Mouse (Mus musculus) intestine, embryonic 16.5 days (tissue): ENCODE measurements around the gene Grb2. TPM values are rescaled to one million over a fixed set of nuclear protein-coding genes. Genes with fewer than 3 reads are reported as not detected.
A peak's percentile ranks its signal among the peaks of the same experiment; 100 is the strongest.

Source experiments
- ATAC-seq: fragments of 200-750 bp; cut with Nextera tagmentation; 2 replicates; pipeline ENCODE4 v1.8.0; 2017; ENCODE audit warnings: moderate TSS enrichment, moderate library complexity
- H3K27ac ChIP-seq: fragments of 300-500 bp; sonication (generic); 2 replicates; pipeline ENCODE4 v1.5.1; 2014; ENCODE audit warnings: mild to moderate bottlenecking, low read length
- H3K27me3 ChIP-seq: fragments of 300-500 bp; sonication (generic); replicated peaks from 2 replicates; pipeline ENCODE4 v1.6.1; 2014; ENCODE audit warnings: low read length, control low read depth, mixed read lengths; ENCODE audit not compliant: control insufficient read depth, insufficient read depth
- H3K36me3 ChIP-seq: fragments of 300-500 bp; sonication (generic); 2 replicates; pipeline ENCODE4 v1.6.1; 2014; ENCODE audit warnings: low read length, control low read depth; ENCODE audit not compliant: control insufficient read depth, insufficient read depth
- H3K4me1 ChIP-seq: fragments of 300-500 bp; sonication (generic); 2 replicates; pipeline ENCODE4 v1.6.1; 2014; ENCODE audit warnings: low read length, control low read depth, mixed read lengths; ENCODE audit not compliant: control insufficient read depth, insufficient read depth
- H3K4me2 ChIP-seq: fragments of 300-500 bp; sonication (generic); 2 replicates; pipeline ENCODE4 v1.6.1; 2014; ENCODE audit warnings: low read depth, low read length, control low read depth
- H3K4me3 ChIP-seq: fragments of 300-500 bp; sonication (generic); 2 replicates; pipeline ENCODE4 v1.5.1; 2014; ENCODE audit warnings: mild to moderate bottlenecking, low read length
- H3K9ac ChIP-seq: fragments of 300-500 bp; sonication (generic); 2 replicates; pipeline ENCODE4 v1.6.1; 2014; ENCODE audit warnings: low read depth, low read length
- H3K9me3 ChIP-seq: fragments of 300-500 bp; sonication (generic); 2 replicates; pipeline ENCODE4 v1.6.1; 2016; ENCODE audit warnings: low read length, control low read depth; ENCODE audit not compliant: control insufficient read depth
- WGBS: fragments of 180-500 bp; shearing (Covaris S2); extraction: QIAGEN DNeasy Blood & Tissue Kit; methylation state at CpG from one replicate; pipeline ENCODE4 v1.1.7; 2014; 5-methylcytosine and 5-hydroxymethylcytosine counted together
- polyA plus RNA-seq: library from polyadenylated mRNA; unstranded; fragments of >200 nt; fragmentation: Nextera tagmentation; extraction: Ambion mirVana; gene quantifications from 2 replicates; pipeline ENCODE4 v1.2.1, GENCODE M21; 2015

Grb2 gene
- polyA plus RNA-seq, 1 experiment from 2014 or later = 67.1 TPM

GRCm38 (mm10) chr11:115612059-115612409 lies 96.4 kb downstream of the Grb2 start:
- peaks cover 6% of the 10 kb centered on the region for H3K36me3 ChIP-seq
- H3K9ac ChIP-seq = peak overlapping the region; percentile 80
- peak overlapping the region; percentile 96 for H3K27ac ChIP-seq
- no peaks in the 10 kb centered on the region for H3K27me3 ChIP-seq
- WGBS = 2% methylated on average over 13 of the region's 13 CpGs
- H3K4me1 ChIP-seq = peaks cover 15% of the 10 kb centered on the region
- ATAC-seq = peak; percentile 37
- peak overlapping the region; percentile 69 for H3K4me3 ChIP-seq
- peak overlapping the region; percentile 90 for H3K4me2 ChIP-seq
- no peaks in the 10 kb centered on the region for H3K9me3 ChIP-seq

GRCm38 (mm10) chr11:115611173-115611572 lies 97.2 kb downstream of the Grb2 start:
- Histone ChIP-seq H3K27ac (0 out of 2 replicates have a peak overlapping the region, but pooled peaks have one; percentile 96), H3K9ac (peak overlapping the region; percentile 80; the same call in 1 of the 2 replicates), H3K4me3 (no peak overlapping the region), H3K9me3 (no peaks in the 10 kb centered on the region), H3K27me3 (no peaks in the 10 kb centered on the region), H3K4me2 (no peak overlapping the region), H3K4me1 (peaks cover 15% of the 10 kb centered on the region), H3K36me3 (peaks cover 12% of the 10 kb centered on the region)
- 66% methylated on average over 6 of the region's 6 CpGs for WGBS
- ATAC-seq = no peak

DNA sequence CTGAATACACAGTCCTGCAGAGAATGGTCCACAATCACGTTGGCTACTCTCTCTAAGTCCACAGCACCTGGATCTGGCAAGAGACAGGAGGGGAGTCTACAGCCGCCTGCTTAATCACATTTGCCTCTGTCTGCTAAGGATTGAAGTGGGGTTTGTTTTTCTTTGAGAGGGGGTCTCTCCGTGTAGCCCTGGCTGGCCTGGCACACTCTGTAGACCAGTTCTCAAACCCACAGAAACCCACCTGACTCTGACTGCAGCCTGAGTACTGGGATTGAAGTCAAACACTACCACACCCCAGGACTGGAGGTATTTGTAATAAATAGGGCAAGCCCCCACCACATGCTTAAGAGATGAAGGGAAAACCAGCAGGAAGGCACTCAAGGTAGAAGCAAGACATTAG lies 98.8 kb downstream of the Grb2 start:
- Histone ChIP-seq H3K4me2 (no peak overlapping the region), H3K27ac (no peak overlapping the region), H3K4me3 (no peak overlapping the region), H3K9me3 (no peaks in the 10 kb centered on the region), H3K4me1 (peaks cover 22% of the 10 kb centered on the region), H3K36me3 (peaks cover 16% of the 10 kb centered on the region), H3K27me3 (no peaks in the 10 kb centered on the region), H3K9ac (no peak overlapping the region)
- WGBS = 67% methylated on average over 3 of the region's 3 CpGs
- ATAC-seq = no peak

- Histone ChIP-seq H3K27ac (no peak overlapping the region), H3K4me3 (no peak overlapping the region), H3K9me3 (no peaks in the 10 kb centered on the region), H3K4me1 (peaks cover 20% of the 10 kb centered on the region), H3K27me3 (no peaks in the 10 kb centered on the region), H3K36me3 (peaks cover 16% of the 10 kb centered on the region), H3K9ac (no peak overlapping the region), H3K4me2 (no peak overlapping the region)
- no peak for ATAC-seq
- WGBS = 77% methylated on average over 23 of the region's 23 CpGs
These were observed 99.7 kb downstream of the Grb2 start for GRCm38 (mm10) chr11:115608421-115609399.

DNA sequence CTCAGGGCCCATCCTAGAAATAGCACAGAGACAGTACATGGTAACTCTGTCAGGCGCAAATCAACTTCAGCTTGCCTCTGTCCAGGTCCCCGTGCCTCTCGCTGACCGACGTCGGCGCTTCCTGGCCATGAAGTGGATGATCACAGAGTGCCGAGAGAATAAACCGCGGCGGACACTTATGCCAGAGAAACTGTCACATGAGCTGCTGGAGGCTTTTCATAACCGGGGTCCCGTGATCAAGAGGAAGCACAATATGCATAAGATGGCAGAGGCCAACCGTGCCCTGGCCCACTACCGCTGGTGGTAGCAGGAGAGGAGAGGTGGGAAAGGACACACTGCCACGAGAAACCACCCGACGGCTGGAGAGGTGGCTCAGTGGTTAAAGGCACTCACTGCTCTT lies 101.7 kb downstream of the Grb2 start:
- Histone ChIP-seq H3K9me3 (no peaks in the 10 kb centered on the region), H3K4me2 (no peak overlapping the region), H3K36me3 (peaks cover 16% of the 10 kb centered on the region), H3K4me1 (peaks cover 22% of the 10 kb centered on the region), H3K27me3 (no peaks in the 10 kb centered on the region), H3K4me3 (no peak overlapping the region), H3K9ac (no peak overlapping the region), H3K27ac (no peak overlapping the region)
- ATAC-seq = no peak
- WGBS = 93% methylated on average over 18 of the region's 18 CpGs

DNA sequence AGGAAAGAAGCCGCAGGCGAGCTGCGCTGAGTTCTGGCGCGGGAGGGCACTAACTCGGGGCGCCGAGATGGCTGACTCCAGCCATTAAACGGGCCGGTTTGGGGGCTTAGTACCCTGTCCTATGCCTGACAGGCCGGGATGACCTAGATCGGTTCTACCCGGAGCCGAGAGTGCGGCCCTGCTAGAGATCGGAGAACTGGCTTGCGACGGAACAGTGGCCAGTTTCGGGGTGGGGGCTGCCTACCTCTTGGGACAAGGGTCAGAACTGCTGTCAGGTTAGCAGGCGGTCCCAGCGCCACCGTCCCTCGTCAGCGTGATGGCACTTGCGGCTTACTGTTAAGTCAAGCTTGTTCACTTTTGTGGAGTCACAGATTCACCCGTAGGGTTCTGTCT lies 104.1 kb downstream of the Grb2 start:
- peaks cover 18% of the 10 kb centered on the region for H3K4me1 ChIP-seq
- no peaks in the 10 kb centered on the region for H3K9me3 ChIP-seq
- H3K36me3 ChIP-seq = peaks cover 16% of the 10 kb centered on the region
- peak; percentile 32 for ATAC-seq
- peak overlapping the region; percentile 97 for H3K4me3 ChIP-seq
- H3K27me3 ChIP-seq = no peaks in the 10 kb centered on the region
- H3K27ac ChIP-seq = peak overlapping the region; percentile 93
- H3K9ac ChIP-seq = peak overlapping the region; percentile 99
- under 1% methylated on average over 26 of the region's 26 CpGs for WGBS
- peak overlapping the region; percentile 86 for H3K4me2 ChIP-seq

DNA sequence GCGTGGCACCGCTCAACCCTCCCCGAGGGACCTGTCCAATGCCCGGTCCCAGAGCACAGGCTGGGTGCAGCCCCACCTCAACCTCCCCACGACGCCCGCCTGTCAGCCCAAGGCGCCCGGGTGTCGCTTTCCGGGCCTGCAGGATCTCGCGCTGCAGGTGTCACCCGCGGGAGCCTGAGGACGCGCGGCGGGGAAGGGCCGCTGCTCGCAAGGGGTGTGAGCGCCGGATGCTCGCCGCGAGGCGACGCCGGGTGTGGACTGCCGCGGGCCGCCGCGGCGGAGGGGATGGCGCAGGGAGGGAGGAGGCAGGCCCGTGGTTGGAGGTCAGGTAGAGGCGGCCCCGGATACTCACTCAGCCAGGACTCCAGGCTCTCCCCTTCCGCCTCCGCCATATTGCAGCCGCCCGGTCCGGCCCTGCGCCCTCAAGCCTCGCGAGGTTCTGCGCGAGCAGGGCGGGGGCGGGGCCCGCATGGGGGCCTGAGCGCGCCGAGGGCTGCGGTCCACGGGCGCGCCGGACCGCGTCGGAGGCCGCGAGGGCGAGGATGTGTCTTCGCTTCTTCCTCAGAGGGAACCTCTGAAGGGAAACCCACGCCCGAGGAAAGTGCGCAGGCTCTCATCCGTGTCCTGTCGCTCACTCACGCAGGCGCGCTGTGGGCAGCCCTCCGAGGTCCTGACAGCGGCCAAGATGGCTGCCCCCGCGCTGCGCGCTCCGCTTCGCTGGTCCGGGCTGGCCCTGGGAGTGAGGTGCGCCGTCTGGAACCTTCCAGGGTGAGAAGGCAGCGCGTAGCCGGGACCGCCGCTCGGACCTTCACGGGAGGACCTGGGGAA lies 104.7 kb downstream of the Grb2 start, which contains the start of the genes Mrps7 and Gga3:
TSS of gene Mrps7 (plus strand) at position 450 of the 828 bp plus-strand sequence.
TSS of gene Gga3 (minus strand) at position 576 of the 828 bp plus-strand sequence.
- Histone ChIP-seq H3K36me3 (peaks cover 14% of the 10 kb centered on the region), H3K4me2 (peak within 1 kb of the TSS; percentile 86), H3K4me1 (peaks cover 18% of the 10 kb centered on the region), H3K9ac (peak within 1 kb of the TSS; percentile 99), H3K27me3 (no peaks in the 10 kb centered on the region), H3K9me3 (no peaks in the 10 kb centered on the region), H3K27ac (peak within 1 kb of the TSS; percentile 93), H3K4me3 (peak within 1 kb of the TSS; percentile 97)
- peak; percentile 97 for ATAC-seq
- WGBS = under 1% methylated on average over 92 of the region's 93 CpGs

DNA sequence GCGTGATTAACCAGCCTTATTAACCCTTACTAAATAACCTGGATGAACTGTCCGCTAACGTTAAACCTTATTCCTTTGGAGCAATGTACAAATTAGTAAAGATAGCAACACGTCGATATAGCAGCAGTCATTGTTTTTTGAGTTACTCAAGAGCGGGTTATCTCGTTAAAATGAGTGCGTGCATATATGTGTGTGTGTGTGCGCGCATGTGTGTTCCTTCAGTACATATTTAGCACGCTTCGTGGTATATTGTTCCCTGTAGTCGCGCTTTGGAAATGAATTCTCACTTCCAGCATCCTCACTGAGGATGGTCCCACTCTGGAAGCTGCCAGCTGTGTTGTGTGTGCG lies 105.3 kb downstream of the Grb2 start:
- Histone ChIP-seq H3K4me3 (peak overlapping the region; percentile 97), H3K9me3 (no peaks in the 10 kb centered on the region), H3K36me3 (peaks cover 14% of the 10 kb centered on the region), H3K4me1 (peaks cover 18% of the 10 kb centered on the region), H3K27me3 (no peaks in the 10 kb centered on the region), H3K9ac (peak overlapping the region; percentile 99), H3K27ac (peak overlapping the region; percentile 93), H3K4me2 (peak overlapping the region; percentile 70)
- WGBS = 4% methylated on average over 15 of the region's 15 CpGs
- no peak for ATAC-seq

GRCm38 (mm10) chr11:115601174-115601573 lies 107.2 kb downstream of the Grb2 start:
- Histone ChIP-seq H3K27ac (no peak overlapping the region), H3K36me3 (peaks cover 4% of the 10 kb centered on the region), H3K9ac (no peak overlapping the region), H3K9me3 (no peaks in the 10 kb centered on the region), H3K27me3 (no peaks in the 10 kb centered on the region), H3K4me1 (peaks cover 18% of the 10 kb centered on the region), H3K4me2 (no peak overlapping the region), H3K4me3 (no peak overlapping the region)
- 87% methylated on average over 4 of the region's 4 CpGs for WGBS
- ATAC-seq = no peak
